Mouse (Mus musculus): ENCODE data around the gene Chd6. TPM values are rescaled to one million over a fixed set of nuclear protein-coding genes. Genes with fewer than 3 reads are reported as not detected.

Gene Chd6
- polyA plus RNA-seq, 1 experiment from 2014 or later: 29.8 TPM

DNA sequence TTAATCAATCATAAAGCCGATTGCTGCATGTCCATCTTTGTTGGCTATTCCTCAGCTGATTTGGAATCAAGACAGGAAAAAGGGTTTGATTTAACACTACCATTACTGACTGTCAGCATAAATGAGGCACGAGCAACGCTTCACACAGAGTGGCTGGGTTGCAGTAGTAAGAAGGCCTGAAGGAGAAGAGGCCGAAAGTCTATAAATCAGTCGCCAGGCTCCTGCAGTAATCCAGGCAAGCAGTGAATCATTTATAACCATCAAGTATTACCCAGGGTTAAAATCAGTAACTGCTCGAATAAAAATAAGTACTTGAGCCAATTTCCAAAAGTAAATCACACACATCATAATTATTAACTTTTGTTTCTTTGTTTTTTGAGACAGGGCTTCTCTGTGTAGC, 59.4 kb downstream of the Chd6 start:
- no peaks in the 10 kb centered on the region for H3K4me1 ChIP-seq (ENCODE audit: control insufficient read depth, insufficient read depth, low read depth, low read length)
- 0 out of 2 replicates have a peak, but pooled peaks cover 3% of the 10 kb centered on the region for H3K36me3 ChIP-seq (ENCODE audit: control insufficient read depth, insufficient read depth, low read length)
- H3K9ac ChIP-seq (ENCODE audit: low read depth, low read length): no peak overlapping the region
- H3K9me3 ChIP-seq (ENCODE audit: control insufficient read depth, low read length): no peaks in the 10 kb centered on the region
- H3K27me3 ChIP-seq (replicated peaks; ENCODE audit: control insufficient read depth, insufficient read depth, low read length): no peaks in the 10 kb centered on the region
- no peak for ATAC-seq
- H3K4me3 ChIP-seq (ENCODE audit: low read length): no peak overlapping the region
- WGBS: 76% methylated on average over 6 of the region's 6 CpGs
- no peak overlapping the region for H3K27ac ChIP-seq (ENCODE audit: low read depth, low read length)
- H3K4me2 ChIP-seq (ENCODE audit: low read length): no peak overlapping the region

DNA sequence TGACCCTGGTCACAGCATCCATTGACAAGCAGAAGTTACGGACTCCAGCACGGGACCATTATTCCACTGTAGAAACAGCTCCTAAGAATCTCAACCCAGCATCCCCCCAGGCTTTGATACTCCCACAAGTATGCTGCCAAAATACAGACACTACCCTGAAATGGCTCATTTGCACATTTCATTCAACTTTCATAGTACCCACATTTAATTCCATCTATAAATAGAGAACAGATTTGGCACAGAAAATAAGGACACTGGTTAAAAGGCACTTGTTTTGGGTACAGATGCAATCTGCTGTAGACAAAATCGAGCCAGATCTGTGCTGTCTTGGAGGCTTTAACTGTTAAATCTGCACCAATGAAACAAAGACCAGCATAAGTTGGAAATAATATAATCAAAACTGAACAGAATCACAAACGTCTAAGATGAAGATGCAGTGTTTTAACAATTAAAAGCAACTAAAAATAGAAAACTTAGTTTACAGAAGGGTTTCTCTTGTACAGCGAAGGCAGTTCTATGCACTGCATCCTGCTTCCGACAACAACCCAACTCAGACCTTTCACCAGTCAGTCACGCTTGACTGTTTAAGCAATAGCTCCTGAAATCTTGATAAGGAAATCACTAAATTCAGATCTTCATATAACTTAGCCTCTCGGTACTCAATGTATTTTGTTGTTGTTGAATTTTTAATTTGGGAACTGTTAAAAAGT, 64.2 kb downstream of the Chd6 start:
- no peaks in the 10 kb centered on the region for H3K9me3 ChIP-seq (ENCODE audit: control insufficient read depth, low read length)
- WGBS: 84% methylated on average over 8 of the region's 8 CpGs
- H3K36me3 ChIP-seq (ENCODE audit: control insufficient read depth, insufficient read depth, low read length): peaks cover 2% of the 10 kb centered on the region; the same call in 1 of the 2 replicates
- no peak overlapping the region for H3K4me3 ChIP-seq (ENCODE audit: low read length)
- no peaks in the 10 kb centered on the region for H3K27me3 ChIP-seq (replicated peaks; ENCODE audit: control insufficient read depth, insufficient read depth, low read length)
- no peak overlapping the region for H3K9ac ChIP-seq (ENCODE audit: low read depth, low read length)
- H3K4me2 ChIP-seq (ENCODE audit: low read length): no peak overlapping the region
- H3K4me1 ChIP-seq (ENCODE audit: control insufficient read depth, insufficient read depth, low read depth, low read length): no peaks in the 10 kb centered on the region
- 0 out of 2 replicates have a peak overlapping the region, but pooled peaks have one; percentile 23 for H3K27ac ChIP-seq (ENCODE audit: low read depth, low read length)
- ATAC-seq: peak; percentile 72; the same call in 1 of the 2 replicates

DNA sequence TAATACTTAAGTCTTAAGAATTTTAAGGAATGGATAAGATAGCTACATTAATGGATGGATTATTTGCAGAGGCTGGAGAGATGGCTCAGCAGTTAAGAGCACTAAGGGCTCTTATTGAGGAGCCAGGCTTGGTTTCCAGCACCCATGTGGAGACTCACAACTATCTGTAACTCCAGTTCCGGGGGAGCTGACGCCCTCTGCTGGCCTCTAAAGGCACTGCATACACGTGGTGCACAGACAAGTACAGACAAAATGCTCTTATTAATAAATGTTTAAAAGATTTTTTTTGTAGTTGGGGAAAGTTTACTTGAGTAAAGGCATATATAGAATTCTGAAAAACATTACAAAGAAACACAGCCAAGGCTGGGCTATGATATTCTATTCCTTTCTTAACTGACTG, 66.0 kb downstream of the Chd6 start:
- no peak for ATAC-seq
- Histone ChIP-seq H3K27ac (ENCODE audit: low read depth, low read length) (no peak overlapping the region), H3K36me3 (ENCODE audit: control insufficient read depth, insufficient read depth, low read length) (peaks cover 11% of the 10 kb centered on the region), H3K27me3 (replicated peaks; ENCODE audit: control insufficient read depth, insufficient read depth, low read length) (no peaks in the 10 kb centered on the region), H3K4me1 (ENCODE audit: control insufficient read depth, insufficient read depth, low read depth, low read length) (no peaks in the 10 kb centered on the region), H3K4me2 (ENCODE audit: low read length) (no peak overlapping the region), H3K9me3 (ENCODE audit: control insufficient read depth, low read length) (no peaks in the 10 kb centered on the region), H3K9ac (ENCODE audit: low read depth, low read length) (no peak overlapping the region), H3K4me3 (ENCODE audit: low read length) (no peak overlapping the region)
- WGBS: 66% methylated on average over 3 of the region's 3 CpGs

DNA sequence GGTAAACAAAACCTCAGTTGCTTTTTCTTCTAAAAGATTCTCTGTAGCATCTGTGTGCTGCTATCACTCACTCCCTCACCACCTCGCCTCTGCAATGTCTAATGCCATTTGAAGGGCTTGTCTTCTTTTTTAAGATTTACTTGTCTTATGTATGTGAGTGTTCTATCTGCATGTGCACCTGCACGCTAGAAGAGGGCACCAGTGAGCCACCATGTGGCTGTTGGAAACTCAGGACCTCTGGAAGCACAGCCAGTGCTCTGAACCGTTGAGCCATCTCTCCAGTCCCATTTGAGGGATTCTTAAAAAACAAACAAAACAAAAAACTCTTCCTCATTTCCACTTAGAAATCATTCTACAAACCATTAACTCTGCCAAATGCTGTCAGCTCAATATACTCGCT, 68.1 kb downstream of the Chd6 start:
- Histone ChIP-seq H3K4me1 (ENCODE audit: control insufficient read depth, insufficient read depth, low read depth, low read length) (no peaks in the 10 kb centered on the region), H3K4me3 (ENCODE audit: low read length) (no peak overlapping the region), H3K27ac (ENCODE audit: low read depth, low read length) (no peak overlapping the region), H3K4me2 (ENCODE audit: low read length) (no peak overlapping the region), H3K27me3 (replicated peaks; ENCODE audit: control insufficient read depth, insufficient read depth, low read length) (no peaks in the 10 kb centered on the region), H3K9me3 (ENCODE audit: control insufficient read depth, low read length) (no peaks in the 10 kb centered on the region), H3K36me3 (ENCODE audit: control insufficient read depth, insufficient read depth, low read length) (peaks cover 13% of the 10 kb centered on the region), H3K9ac (ENCODE audit: low read depth, low read length) (no peak overlapping the region)
- no peak for ATAC-seq
- 83% methylated on average over 4 of the region's 4 CpGs for WGBS

DNA sequence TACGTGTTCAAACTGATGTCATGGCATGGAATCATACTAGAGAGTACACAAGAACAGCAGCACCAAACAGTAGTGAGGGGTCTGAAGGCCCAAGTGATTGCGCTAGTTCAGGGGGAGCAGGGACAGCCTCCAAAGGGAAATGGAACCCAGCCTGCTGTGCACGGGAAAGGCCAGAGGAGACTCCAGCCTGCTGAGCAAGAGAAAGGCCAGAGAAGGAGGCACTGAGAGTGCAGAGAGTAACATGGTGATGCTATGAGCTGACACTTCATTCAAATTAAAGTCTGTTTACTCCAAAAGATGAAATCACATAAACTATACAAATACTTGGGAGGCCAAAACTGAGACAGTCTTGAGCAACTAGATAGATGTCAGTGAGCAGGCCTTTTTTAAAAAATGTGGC, 71.1 kb downstream of the Chd6 start:
- peaks cover 13% of the 10 kb centered on the region for H3K36me3 ChIP-seq (ENCODE audit: control insufficient read depth, insufficient read depth, low read length)
- H3K9ac ChIP-seq (ENCODE audit: low read depth, low read length): no peak overlapping the region
- H3K4me2 ChIP-seq (ENCODE audit: low read length): no peak overlapping the region
- no peak overlapping the region for H3K4me3 ChIP-seq (ENCODE audit: low read length)
- H3K4me1 ChIP-seq (ENCODE audit: control insufficient read depth, insufficient read depth, low read depth, low read length): no peaks in the 10 kb centered on the region
- WGBS: 91% methylated on average over 3 of the region's 3 CpGs
- ATAC-seq: no peak
- H3K9me3 ChIP-seq (ENCODE audit: control insufficient read depth, low read length): no peaks in the 10 kb centered on the region
- no peaks in the 10 kb centered on the region for H3K27me3 ChIP-seq (replicated peaks; ENCODE audit: control insufficient read depth, insufficient read depth, low read length)
- no peak overlapping the region for H3K27ac ChIP-seq (ENCODE audit: low read depth, low read length)

DNA sequence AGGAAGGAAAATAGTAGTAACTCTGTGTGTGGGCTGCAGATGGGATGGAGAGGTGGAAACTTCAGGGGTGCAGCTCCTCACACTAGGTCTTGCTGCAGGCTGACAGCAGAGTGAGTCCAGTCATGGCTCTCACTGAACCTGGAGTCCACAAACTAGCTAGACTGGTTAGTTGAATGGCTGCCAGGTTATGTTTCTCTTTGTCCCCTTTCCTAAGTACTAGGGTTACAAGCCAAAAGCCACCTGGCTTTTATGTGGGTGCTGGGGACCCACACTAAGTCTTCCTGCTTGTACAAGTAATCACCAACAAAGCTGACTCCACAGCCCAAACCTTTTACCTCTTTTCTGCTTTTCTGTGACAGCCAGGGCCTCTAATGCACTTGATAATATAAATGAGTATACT, 75.7 kb downstream of the Chd6 start:
- H3K4me2 ChIP-seq (ENCODE audit: low read length): no peak overlapping the region
- H3K4me1 ChIP-seq (ENCODE audit: control insufficient read depth, insufficient read depth, low read depth, low read length): no peaks in the 10 kb centered on the region
- ATAC-seq: no peak
- H3K36me3 ChIP-seq (ENCODE audit: control insufficient read depth, insufficient read depth, low read length): peaks cover 10% of the 10 kb centered on the region
- no peaks in the 10 kb centered on the region for H3K27me3 ChIP-seq (replicated peaks; ENCODE audit: control insufficient read depth, insufficient read depth, low read length)
- no peak overlapping the region for H3K9ac ChIP-seq (ENCODE audit: low read depth, low read length)
- H3K4me3 ChIP-seq (ENCODE audit: low read length): no peak overlapping the region
- H3K9me3 ChIP-seq (ENCODE audit: control insufficient read depth, low read length): no peaks in the 10 kb centered on the region
- H3K27ac ChIP-seq (ENCODE audit: low read depth, low read length): no peak overlapping the region

DNA sequence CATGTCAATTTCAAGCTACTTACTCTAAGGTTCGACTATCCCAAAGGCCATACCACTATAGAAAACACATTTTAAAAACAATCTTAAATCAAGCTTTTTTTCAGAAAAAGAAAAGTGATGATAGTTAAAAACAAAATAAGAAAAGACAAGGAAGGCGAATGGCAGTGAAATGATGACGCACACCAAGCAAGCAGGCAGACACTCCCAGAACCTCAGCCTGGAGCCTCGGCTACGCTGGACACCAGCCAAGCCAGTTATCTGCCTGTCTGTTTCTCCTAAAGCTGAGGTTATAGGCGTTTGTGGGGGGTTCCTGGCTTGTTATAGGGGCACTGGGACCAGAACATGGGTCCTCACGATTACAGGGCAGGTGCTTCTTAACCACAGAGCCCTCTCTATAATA, 76.5 kb downstream of the Chd6 start:
- Histone ChIP-seq H3K4me3 (ENCODE audit: low read length) (no peak overlapping the region), H3K27ac (ENCODE audit: low read depth, low read length) (no peak overlapping the region), H3K9ac (ENCODE audit: low read depth, low read length) (no peak overlapping the region), H3K4me1 (ENCODE audit: control insufficient read depth, insufficient read depth, low read depth, low read length) (no peaks in the 10 kb centered on the region), H3K9me3 (ENCODE audit: control insufficient read depth, low read length) (no peaks in the 10 kb centered on the region), H3K36me3 (ENCODE audit: control insufficient read depth, insufficient read depth, low read length) (peaks cover 9% of the 10 kb centered on the region), H3K4me2 (ENCODE audit: low read length) (no peak overlapping the region), H3K27me3 (replicated peaks; ENCODE audit: control insufficient read depth, insufficient read depth, low read length) (no peaks in the 10 kb centered on the region)
- ATAC-seq: no peak
- WGBS: 74% methylated on average over 7 of the region's 7 CpGs

DNA sequence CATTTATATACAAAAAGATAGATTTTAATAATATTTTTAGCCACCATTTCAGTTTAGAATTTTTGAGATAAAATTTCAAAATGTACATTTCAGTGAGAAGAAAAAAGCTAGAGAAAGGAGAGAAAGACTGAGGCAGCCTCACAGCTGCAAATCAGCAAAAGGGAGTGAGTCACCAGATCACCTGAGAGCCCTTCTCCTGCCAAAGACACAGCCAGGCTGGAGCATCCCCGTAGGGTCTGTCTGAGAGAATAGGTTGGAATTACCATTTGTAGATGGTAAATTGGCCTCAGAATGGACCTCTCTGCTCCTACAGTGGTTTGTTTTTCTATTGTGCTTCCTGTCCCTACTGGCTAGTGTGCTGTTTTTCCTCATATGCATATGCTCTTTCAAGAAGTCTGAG, 84.3 kb downstream of the Chd6 start:
- no peak overlapping the region for H3K4me3 ChIP-seq (ENCODE audit: low read length)
- no peak overlapping the region for H3K4me2 ChIP-seq (ENCODE audit: low read length)
- no peak for ATAC-seq
- WGBS: 72% methylated on average over 1 of the region's 1 CpGs
- H3K9ac ChIP-seq (ENCODE audit: low read depth, low read length): no peak overlapping the region
- peaks cover 20% of the 10 kb centered on the region for H3K36me3 ChIP-seq (ENCODE audit: control insufficient read depth, insufficient read depth, low read length)
- no peaks in the 10 kb centered on the region for H3K27me3 ChIP-seq (replicated peaks; ENCODE audit: control insufficient read depth, insufficient read depth, low read length)
- no peak overlapping the region for H3K27ac ChIP-seq (ENCODE audit: low read depth, low read length)
- no peaks in the 10 kb centered on the region for H3K9me3 ChIP-seq (ENCODE audit: control insufficient read depth, low read length)
- H3K4me1 ChIP-seq (ENCODE audit: control insufficient read depth, insufficient read depth, low read depth, low read length): no peaks in the 10 kb centered on the region

DNA sequence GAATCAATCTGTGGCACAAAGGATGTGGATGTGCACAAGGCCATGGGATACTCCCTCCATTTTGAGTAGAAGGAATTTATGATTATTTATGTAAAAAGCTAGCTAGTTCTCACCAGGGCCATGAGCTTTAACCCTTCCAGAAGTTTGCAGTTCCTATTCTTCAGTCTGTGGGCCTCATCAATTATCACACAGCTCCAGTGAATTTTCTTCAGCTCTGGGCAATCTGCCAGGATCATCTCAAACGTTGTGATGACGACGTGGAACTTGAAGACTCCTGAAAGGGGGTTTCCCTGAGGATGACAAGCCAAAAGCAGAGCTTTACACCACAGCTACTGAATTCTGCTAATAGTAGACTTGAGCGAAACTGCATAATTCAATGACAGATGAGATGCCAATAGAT, 91.0 kb downstream of the Chd6 start:
- WGBS: 51% methylated on average over 4 of the region's 4 CpGs
- ATAC-seq: no peak

More for the DNA sequence above, 91.0 kb downstream of the Chd6 start:
- Histone ChIP-seq H3K4me2 (ENCODE audit: low read length) (no peak overlapping the region), H3K4me1 (ENCODE audit: control insufficient read depth, insufficient read depth, low read depth, low read length) (no peaks in the 10 kb centered on the region), H3K4me3 (ENCODE audit: low read length) (no peak overlapping the region), H3K27me3 (replicated peaks; ENCODE audit: control insufficient read depth, insufficient read depth, low read length) (no peaks in the 10 kb centered on the region), H3K9ac (ENCODE audit: low read depth, low read length) (no peak overlapping the region), H3K9me3 (ENCODE audit: control insufficient read depth, low read length) (no peaks in the 10 kb centered on the region), H3K36me3 (ENCODE audit: control insufficient read depth, insufficient read depth, low read length) (peaks cover 22% of the 10 kb centered on the region), H3K27ac (ENCODE audit: low read depth, low read length) (no peak overlapping the region)
